Mouse (Mus musculus): ENCODE data around the gene Hyal3. TPM values are rescaled to one million over a fixed set of nuclear protein-coding genes. Genes with fewer than 3 reads are reported as not detected.
"Not testable (repeated sequence)": the region's sequence is repeated elsewhere in the genome, so short reads cannot be mapped to it uniquely, and the experiment has no call there.

Hyal3 gene
- polyA plus RNA-seq, 1 experiment from 2014 or later, result 0.82 TPM

DNA sequence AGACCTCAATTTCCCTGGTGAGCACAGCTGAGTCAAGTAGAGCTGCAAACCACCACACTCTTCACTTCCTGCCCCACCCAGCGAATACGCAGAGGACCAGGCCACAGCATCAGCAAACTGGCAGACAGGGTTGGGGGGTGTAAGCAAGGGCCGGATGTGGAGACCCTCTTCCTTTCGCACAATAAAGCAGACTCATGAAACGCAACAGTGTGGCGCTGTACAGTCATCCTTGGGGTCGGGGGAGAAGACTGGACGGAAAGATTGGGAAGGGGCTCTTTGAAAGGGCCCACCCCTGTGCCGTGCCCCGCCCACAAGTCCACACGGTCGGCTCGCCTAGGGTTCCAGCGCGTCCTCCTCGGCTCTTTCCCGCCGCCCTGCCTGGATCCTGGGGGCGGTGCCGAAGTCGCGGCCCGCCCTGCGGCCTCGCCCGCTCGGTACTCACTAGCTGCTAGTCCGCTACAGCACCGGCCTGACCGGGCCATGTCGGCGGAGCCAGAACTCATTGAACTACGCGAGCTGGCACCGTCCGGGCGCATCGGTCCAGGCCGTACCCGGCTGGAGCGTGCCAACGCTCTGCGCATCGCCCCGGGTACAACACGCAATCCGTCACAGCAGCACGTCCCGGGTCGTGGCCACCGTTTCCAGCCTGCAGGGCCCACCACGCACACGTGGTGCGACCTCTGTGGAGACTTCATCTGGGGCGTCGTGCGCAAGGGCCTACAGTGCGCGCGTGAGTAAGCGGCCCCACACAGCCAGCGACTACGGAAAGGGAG lies 29.3 kb upstream of the Hyal3 start, which contains the start of gene Rassf1:
Gene Rassf1 (plus strand): TSS at position 439 of the 773 bp plus-strand sequence.
- Histone ChIP-seq H3K4me2 (peak within 1 kb of the TSS; percentile 96), H3K27me3 (peaks cover 44% of the 10 kb centered on the region), H3K9ac (peak within 1 kb of the TSS; percentile 76), H3K27ac (peak within 1 kb of the TSS; percentile 58), H3K4me3 (replicated peaks) (peak within 1 kb of the TSS; percentile 61), H3K36me3 (peaks cover under 1% of the 10 kb centered on the region; the same call in 1 of the 2 replicates), H3K9me3 (replicated peaks) (no peaks in the 10 kb centered on the region), H3K4me1 (replicated peaks) (peaks cover 70% of the 10 kb centered on the region)
- 2% methylated on average over 63 of the region's 63 CpGs for WGBS (ENCODE audit: insufficient replicate concordance)
- DNase-seq (peak; percentile 71), ATAC-seq (ENCODE audit: low read depth) (peak; percentile 43)

DNA sequence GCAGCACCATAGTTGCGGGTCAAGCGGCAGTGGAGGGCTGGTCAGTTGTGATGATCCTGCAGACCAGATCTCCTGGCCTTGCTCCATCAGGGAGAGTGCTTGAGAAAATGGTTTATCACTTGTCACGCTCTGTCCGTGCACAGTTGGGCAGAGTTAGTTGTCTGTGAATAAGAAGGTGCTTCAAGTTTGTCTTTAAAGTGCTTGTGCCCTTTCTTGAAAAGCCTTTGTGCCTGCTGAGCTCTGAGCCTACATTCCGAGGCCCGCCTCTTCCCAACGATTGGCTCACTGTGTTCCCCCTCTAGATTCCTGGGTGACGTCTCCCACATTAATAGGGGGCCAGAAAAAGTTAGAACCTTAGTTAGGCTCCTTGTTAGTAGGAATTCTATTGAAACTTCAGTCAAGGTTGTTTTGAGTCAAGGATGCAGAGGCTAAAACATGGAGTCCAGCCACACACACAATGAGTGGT lies 28.7 kb upstream of the Hyal3 start:
- 28% methylated on average over 8 of the region's 8 CpGs for WGBS (ENCODE audit: insufficient replicate concordance)
- Histone ChIP-seq H3K27ac (peak overlapping the region; percentile 58; the same call in 1 of the 2 replicates), H3K9me3 (replicated peaks) (no peaks in the 10 kb centered on the region), H3K4me2 (peak overlapping the region; percentile 96), H3K9ac (peak overlapping the region; percentile 76), H3K4me3 (replicated peaks) (peak overlapping the region; percentile 61), H3K27me3 (peaks cover 44% of the 10 kb centered on the region), H3K36me3 (peaks cover 7% of the 10 kb centered on the region), H3K4me1 (replicated peaks) (peaks cover 70% of the 10 kb centered on the region)
- no peak for ATAC-seq (ENCODE audit: low read depth)
- no peak for DNase-seq

DNA sequence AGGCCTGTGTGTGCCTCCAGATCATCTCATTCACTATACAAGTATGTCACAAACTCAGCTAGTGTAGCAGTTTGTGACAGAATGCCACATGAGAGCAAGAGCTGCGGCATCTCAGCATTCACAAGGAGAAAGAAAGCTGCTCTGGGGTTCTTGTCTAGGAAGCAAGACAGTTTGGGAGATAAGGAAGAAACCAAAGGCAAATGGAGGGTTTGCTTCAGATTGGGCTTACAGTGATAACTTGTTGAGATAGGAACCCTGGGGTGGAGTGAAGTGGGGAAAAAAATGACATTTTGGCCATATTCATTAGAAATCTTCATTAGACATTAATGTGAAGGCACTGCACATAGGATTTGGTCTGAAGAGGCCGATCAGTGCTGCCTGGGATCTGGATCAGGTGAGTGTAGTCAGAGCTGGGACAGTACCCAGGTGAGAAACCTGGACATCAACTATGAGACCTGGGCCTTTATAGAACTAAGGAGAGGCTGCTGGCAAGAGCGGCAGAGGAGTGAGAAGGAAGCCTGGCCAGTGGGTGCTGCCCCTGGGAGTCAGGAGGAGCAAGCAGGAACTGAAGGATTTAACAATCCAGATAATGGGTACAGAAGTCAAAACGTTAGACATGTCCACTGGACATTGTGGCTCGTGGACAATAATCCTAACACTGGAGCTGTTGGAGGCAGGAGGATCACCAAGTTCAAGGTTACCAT lies 27.8 kb upstream of the Hyal3 start:
- H3K9ac ChIP-seq, result peak overlapping the region; percentile 97; the same call in 1 of the 2 replicates
- peaks cover 69% of the 10 kb centered on the region for H3K4me1 ChIP-seq (replicated peaks)
- 53% methylated on average over 5 of the region's 5 CpGs for WGBS (ENCODE audit: insufficient replicate concordance)
- peaks cover 16% of the 10 kb centered on the region for H3K36me3 ChIP-seq
- no peak overlapping the region for H3K27ac ChIP-seq
- peak overlapping the region; percentile 96 for H3K4me2 ChIP-seq
- ATAC-seq (ENCODE audit: low read depth) (no peak), DNase-seq (no peak)
- H3K27me3 ChIP-seq, result peaks cover 44% of the 10 kb centered on the region
- peak overlapping the region; percentile 84; the same call in 1 of the 2 replicates for H3K4me3 ChIP-seq (replicated peaks)
- no peaks in the 10 kb centered on the region for H3K9me3 ChIP-seq (replicated peaks)

DNA sequence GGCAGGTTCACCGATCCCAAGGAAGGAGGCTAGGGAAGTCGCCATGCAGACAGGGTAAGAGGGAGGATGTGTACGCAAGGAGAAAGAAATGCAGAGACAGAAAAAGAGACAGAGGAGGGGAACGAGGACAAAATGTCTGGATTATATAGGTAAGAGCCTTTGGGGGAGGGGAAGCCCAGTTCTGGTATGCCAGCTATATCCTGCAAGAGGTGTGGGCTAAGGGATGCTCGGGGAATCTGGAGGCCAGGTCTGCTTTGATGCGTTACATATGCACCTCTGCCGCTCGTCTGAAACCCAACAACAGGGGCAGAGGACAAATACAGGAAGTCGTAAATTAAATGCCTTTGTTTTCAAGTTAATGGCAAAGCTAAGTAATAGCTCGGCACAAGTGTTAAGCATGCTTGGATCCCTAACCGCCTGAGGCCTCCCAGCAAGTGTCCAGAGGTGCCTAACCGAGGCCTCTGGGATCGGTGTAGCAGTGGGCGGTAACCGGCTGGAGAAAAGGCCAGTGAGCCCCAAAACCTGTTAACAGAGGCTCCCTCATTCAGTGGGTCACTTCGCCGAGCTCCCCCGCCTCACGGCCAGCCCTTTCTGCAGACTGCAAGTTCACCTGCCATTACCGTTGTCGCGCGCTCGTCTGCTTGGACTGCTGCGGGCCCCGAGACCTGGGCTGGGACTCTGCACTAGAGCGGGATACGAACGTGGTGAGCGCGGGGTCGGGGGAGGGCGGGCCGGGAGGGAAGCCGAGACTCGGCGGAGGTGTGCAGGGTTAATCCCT lies 26.9 kb upstream of the Hyal3 start:
- WGBS (ENCODE audit: insufficient replicate concordance), result 5% methylated on average over 37 of the region's 37 CpGs
- Histone ChIP-seq H3K4me3 (replicated peaks) (peak overlapping the region; percentile 84), H3K27ac (peak overlapping the region; percentile 95), H3K4me1 (replicated peaks) (peaks cover 67% of the 10 kb centered on the region), H3K9me3 (replicated peaks) (no peaks in the 10 kb centered on the region), H3K27me3 (peaks cover 38% of the 10 kb centered on the region), H3K36me3 (peaks cover 25% of the 10 kb centered on the region), H3K9ac (peak overlapping the region; percentile 97), H3K4me2 (peak overlapping the region; percentile 96)
- ATAC-seq (ENCODE audit: low read depth), result peak; percentile 41
- peak; percentile 38 for DNase-seq

DNA sequence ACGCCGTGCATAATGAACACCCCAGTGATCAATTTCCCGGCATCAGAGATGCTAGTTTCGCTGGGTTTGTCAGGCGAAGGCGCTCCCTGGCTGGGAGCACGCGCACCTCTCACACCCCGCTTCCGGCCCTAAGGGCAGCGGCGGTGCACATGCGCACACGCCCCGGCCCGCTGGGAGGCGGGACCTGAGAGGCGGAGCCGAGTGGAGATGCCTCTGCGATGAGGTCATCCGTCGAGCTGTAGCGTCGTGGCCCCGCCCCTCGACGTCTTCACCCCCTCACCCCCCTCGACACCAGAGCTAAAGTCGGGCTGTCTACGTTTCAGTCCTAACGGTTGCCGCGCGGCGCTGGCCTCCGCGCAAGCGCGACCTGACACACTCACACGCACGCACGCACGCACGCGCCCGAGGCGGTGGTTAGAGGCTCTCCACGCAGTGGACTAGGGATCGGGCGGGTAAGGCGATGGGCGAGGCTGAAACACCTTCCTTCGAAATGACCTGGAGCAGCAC lies 26.2 kb upstream of the Hyal3 start:
- H3K27me3 ChIP-seq, result peaks cover 32% of the 10 kb centered on the region
- H3K4me2 ChIP-seq, result peak overlapping the region; percentile 96
- peak overlapping the region; percentile 84 for H3K4me3 ChIP-seq (replicated peaks)
- H3K9me3 ChIP-seq (replicated peaks), result no peaks in the 10 kb centered on the region
- under 1% methylated on average over 53 of the region's 53 CpGs for WGBS (ENCODE audit: insufficient replicate concordance)
- peaks cover 31% of the 10 kb centered on the region for H3K36me3 ChIP-seq
- H3K9ac ChIP-seq, result peak overlapping the region; percentile 97
- H3K27ac ChIP-seq, result peak overlapping the region; percentile 95
- H3K4me1 ChIP-seq (replicated peaks), result peaks cover 67% of the 10 kb centered on the region
- ATAC-seq (ENCODE audit: low read depth) (peak; percentile 89), DNase-seq (peak; percentile 95)

- Histone ChIP-seq H3K36me3 (peaks cover 38% of the 10 kb centered on the region), H3K27ac (peak overlapping the region; percentile 95), H3K9me3 (replicated peaks) (no peaks in the 10 kb centered on the region), H3K9ac (peak overlapping the region; percentile 97), H3K4me2 (peak overlapping the region; percentile 96), H3K4me3 (replicated peaks) (peak overlapping the region; percentile 84), H3K27me3 (peaks cover 25% of the 10 kb centered on the region), H3K4me1 (replicated peaks) (peaks cover 67% of the 10 kb centered on the region)
- ATAC-seq (ENCODE audit: low read depth), result peak; percentile 6
- WGBS (ENCODE audit: insufficient replicate concordance), result under 1% methylated on average over 22 of the region's 23 CpGs
- DNase-seq, result no peak
These were observed 25.6 kb upstream of the Hyal3 start for GRCm38 (mm10) chr9:107555031-107555457.

- Histone ChIP-seq H3K4me3 (replicated peaks) (peak overlapping the region; percentile 84), H3K27me3 (peaks cover 18% of the 10 kb centered on the region), H3K36me3 (peaks cover 43% of the 10 kb centered on the region), H3K4me1 (replicated peaks) (peaks cover 60% of the 10 kb centered on the region), H3K9ac (peak overlapping the region; percentile 97), H3K27ac (peak overlapping the region; percentile 95), H3K9me3 (replicated peaks) (no peaks in the 10 kb centered on the region), H3K4me2 (peak overlapping the region; percentile 96)
- DNase-seq (no peak), ATAC-seq (ENCODE audit: low read depth) (no peak)
- WGBS (ENCODE audit: insufficient replicate concordance), result 40% methylated on average over 2 of the region's 2 CpGs
These were observed 24.9 kb upstream of the Hyal3 start for GRCm38 (mm10) chr9:107555701-107556100.

DNA sequence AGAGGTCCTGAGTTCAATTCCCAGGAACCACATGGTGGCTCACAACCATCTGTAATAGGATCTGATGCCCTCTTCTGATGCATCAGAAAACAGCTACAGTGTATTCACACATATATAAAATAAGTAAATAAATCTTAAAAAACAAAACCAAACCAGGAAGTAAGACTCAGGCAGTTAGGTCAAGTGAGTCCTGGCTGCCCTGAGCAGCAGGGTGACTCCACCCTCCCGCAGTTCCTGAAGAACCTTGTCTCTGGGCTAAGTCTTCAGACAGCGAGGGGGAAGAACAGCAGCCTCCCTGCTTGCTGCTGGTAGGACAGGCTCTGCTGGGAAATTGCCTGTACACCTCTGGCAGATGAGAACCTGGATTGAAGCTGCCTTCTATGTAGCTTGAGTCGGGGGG lies 24.3 kb upstream of the Hyal3 start:
- peak overlapping the region; percentile 96 for H3K4me2 ChIP-seq
- DNase-seq (no peak), ATAC-seq (ENCODE audit: low read depth) (no peak)
- H3K9ac ChIP-seq, result peak overlapping the region; percentile 97
- 38% methylated on average over 3 of the region's 3 CpGs for WGBS (ENCODE audit: insufficient replicate concordance)
- peaks cover 12% of the 10 kb centered on the region for H3K27me3 ChIP-seq
- peaks cover 50% of the 10 kb centered on the region for H3K36me3 ChIP-seq
- peaks cover 56% of the 10 kb centered on the region for H3K4me1 ChIP-seq (replicated peaks)
- peak overlapping the region; percentile 95 for H3K27ac ChIP-seq
- H3K4me3 ChIP-seq (replicated peaks), result peak overlapping the region; percentile 84
- no peaks in the 10 kb centered on the region for H3K9me3 ChIP-seq (replicated peaks)

- under 1% methylated on average over 46 of the region's 46 CpGs for WGBS (ENCODE audit: insufficient replicate concordance)
- Histone ChIP-seq H3K27ac (peak within 1 kb of the TSS; percentile 83), H3K4me1 (replicated peaks) (peaks cover 63% of the 10 kb centered on the region), H3K36me3 (peaks cover 56% of the 10 kb centered on the region), H3K4me3 (replicated peaks) (peak within 1 kb of the TSS; percentile 90), H3K9ac (peak within 1 kb of the TSS; percentile 94), H3K4me2 (peak within 1 kb of the TSS; percentile 88), H3K27me3 (no peaks in the 10 kb centered on the region), H3K9me3 (replicated peaks) (no peaks in the 10 kb centered on the region)
- DNase-seq (peak; percentile 91), ATAC-seq (ENCODE audit: low read depth) (peak; percentile 97)
These were observed 17.5 kb upstream of the Hyal3 start, which contains the start of gene Tusc2 for GRCm38 (mm10) chr9:107563029-107563581. Gene Tusc2 (plus strand): TSS chr9:107563255.

- ATAC-seq (ENCODE audit: low read depth); DNase-seq; H3K27me3 ChIP-seq; H3K9me3 ChIP-seq (replicated peaks): not testable (repeated sequence)
- peak overlapping the region; percentile 88; the same call in 1 of the 2 replicates for H3K4me2 ChIP-seq
- H3K9ac ChIP-seq, result peak overlapping the region; percentile 32; the same call in 1 of the 2 replicates
- H3K4me3 ChIP-seq (replicated peaks), result peak overlapping the region; percentile 15; the same call in 1 of the 2 replicates
- WGBS (ENCODE audit: insufficient replicate concordance), result 34% methylated on average over 5 of the region's 5 CpGs
- H3K36me3 ChIP-seq, result peaks cover 38% of the 10 kb centered on the region
- H3K4me1 ChIP-seq (replicated peaks), result peaks cover 78% of the 10 kb centered on the region
- H3K27ac ChIP-seq, result peak overlapping the region; percentile 94
These were observed 15.1 kb upstream of the Hyal3 start for GRCm38 (mm10) chr9:107565556-107565955.

Data from liver, embryonic 13.5 days (tissue).